14 mouse cellular contexts compared by ENCODE assay signal in the genomic region with DNA sequence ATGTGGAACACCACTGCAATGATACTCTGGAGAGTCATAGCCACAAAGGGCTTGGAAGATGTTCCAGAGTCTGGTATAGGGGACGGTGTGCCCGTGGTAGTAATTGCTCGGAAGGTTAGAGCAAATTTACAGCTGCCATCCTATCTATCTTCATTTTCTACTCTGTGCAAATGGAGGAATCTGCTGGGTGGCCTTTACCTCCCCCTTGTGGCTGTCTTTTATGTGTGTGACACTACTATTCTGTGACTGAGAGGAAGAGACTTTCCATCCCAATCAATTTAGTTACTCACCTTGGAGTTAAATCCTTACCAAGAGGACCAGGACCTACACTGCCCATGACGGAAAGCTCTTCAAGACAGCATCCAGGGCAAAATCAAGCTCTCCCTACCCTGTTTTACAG. TPM values are rescaled to one million over a fixed set of nuclear protein-coding genes. Genes with fewer than 3 reads are reported as not detected.
DNase-seq lines count a peak whose midpoint lies in the region; ATAC-seq and TF ChIP-seq lines count a peak whose summit lies in the region.
"Had no signal": no experiment of that assay in that cellular context is flagged by ENCODE, and none has a peak within 500 bp of the region (broad histone marks: within the 10 kb centered on the region; RNA-seq: fewer than 3 reads in every experiment).

No protein-coding gene starts in this region.

- no peak overlapping the region for H3K4me2 ChIP-seq in intestine, postnatal 0 days (replicated peaks; ENCODE audit: low read depth)
- H3K4me2 ChIP-seq in intestine, embryonic 15.5 days (replicated peaks): no peak overlapping the region
- no peak overlapping the region for H3K4me2 ChIP-seq in liver, embryonic 14.5 days (ENCODE audit: low read depth)
- no peak overlapping the region for H3K4me2 ChIP-seq in midbrain, embryonic 14.5 days (ENCODE audit: low read length)

- DNase-seq in thymus, adult 2 months: peak; percentile 35
- no peak for DNase-seq in thymus, adult 18-20 months
- DNase-seq in liver, embryonic 14.5 days (ENCODE audit: low read depth in 3 of 3, low spot score in 3 of 3): peak in 1 of 3 experiments; percentile 5
- DNase-seq in urinary bladder, postnatal 10 days (ENCODE audit: low spot score): no peak
- no peak for DNase-seq in gastrocnemius, postnatal 10 days
- DNase-seq in midbrain, embryonic 14.5 days: no peak
- DNase-seq: gastrocnemius, postnatal 25 days had no signal

- no peak overlapping the region for H3K27ac ChIP-seq in intestine, postnatal 0 days (ENCODE audit: low read depth, low read length)
- H3K27ac ChIP-seq in intestine, embryonic 15.5 days: no peak overlapping the region
- H3K27ac ChIP-seq in thymus, adult 2 months (ENCODE audit: control insufficient read depth, insufficient read depth, low read length): no peak overlapping the region
- H3K27ac ChIP-seq in liver, embryonic 14.5 days: no peak overlapping the region
- no peak overlapping the region for H3K27ac ChIP-seq in midbrain, embryonic 14.5 days (replicated peaks; ENCODE audit: low read depth, low read length)
- H3K27ac ChIP-seq: neural tube, embryonic 12.5 days had no signal

- TF ChIP-seq CTCF in intestine, postnatal 0 days (IDR thresholded peaks at IDR 0.05; ENCODE audit: low read depth): peak; percentile 67
- TF ChIP-seq CTCF in thymus, adult 2 months (IDR thresholded peaks at IDR 0.05; ENCODE audit: borderline replicate concordance, control insufficient read depth, extremely low read depth, insufficient read depth, low read length, poor library complexity): no peak
- TF ChIP-seq CTCF in liver, embryonic 14.5 days (IDR thresholded peaks at IDR 0.05; ENCODE audit: low read depth): peak; percentile 58

- H3K4me3 ChIP-seq in intestine, postnatal 0 days (ENCODE audit: low read depth, low read length): no peak overlapping the region
- H3K4me3 ChIP-seq in intestine, embryonic 15.5 days (replicated peaks): no peak overlapping the region
- H3K4me3 ChIP-seq in thymus, adult 2 months (ENCODE audit: control insufficient read depth, insufficient read depth, low read length): no peak overlapping the region
- no peak overlapping the region for H3K4me3 ChIP-seq in liver, embryonic 14.5 days (ENCODE audit: insufficient read depth in 1 of 2, low read depth in 2 of 2, low read length in 2 of 2)
- H3K4me3 ChIP-seq in midbrain, embryonic 14.5 days (replicated peaks; ENCODE audit: low read depth, low read length): no peak overlapping the region
- H3K4me3 ChIP-seq: neural tube, embryonic 12.5 days had no signal

- no peaks in the 10 kb centered on the region for H3K36me3 ChIP-seq in intestine, postnatal 0 days (ENCODE audit: control insufficient read depth, insufficient read depth)
- H3K36me3 ChIP-seq in intestine, embryonic 15.5 days: no peaks in the 10 kb centered on the region
- H3K36me3 ChIP-seq in thymus, adult 2 months (ENCODE audit: control insufficient read depth, insufficient read depth, low read length): peaks cover 3% of the 10 kb centered on the region; the same call in 1 of the 2 replicates
- H3K36me3 ChIP-seq in liver, embryonic 14.5 days (replicated peaks; ENCODE audit: control insufficient read depth, insufficient read depth, low read depth): no peaks in the 10 kb centered on the region; the same call in 1 of the 2 replicates
- H3K36me3 ChIP-seq in midbrain, embryonic 14.5 days (ENCODE audit: control insufficient read depth, insufficient read depth, low read length): 0 out of 2 replicates have a peak, but pooled peaks cover 3% of the 10 kb centered on the region

- H3K4me1 ChIP-seq in intestine, postnatal 0 days (replicated peaks; ENCODE audit: control insufficient read depth, insufficient read depth, low read length): 0 out of 2 replicates have a peak, but pooled peaks cover 10% of the 10 kb centered on the region
- H3K4me1 ChIP-seq in intestine, embryonic 15.5 days (replicated peaks): peaks cover 9% of the 10 kb centered on the region
- H3K4me1 ChIP-seq in thymus, adult 2 months (replicated peaks; ENCODE audit: control insufficient read depth, insufficient read depth, low read length): peaks cover 12% of the 10 kb centered on the region
- peaks cover 6 to 11% of the 10 kb centered on the region in 2 experiments for H3K4me1 ChIP-seq in liver, embryonic 14.5 days (replicated peaks; ENCODE audit: control insufficient read depth in 2 of 2, insufficient read depth in 2 of 2, low read length in 1 of 2)
- H3K4me1 ChIP-seq in midbrain, embryonic 14.5 days (ENCODE audit: control insufficient read depth, insufficient read depth, low read length): peaks cover 10% of the 10 kb centered on the region

- H3K27me3 ChIP-seq in intestine, postnatal 0 days (replicated peaks; ENCODE audit: control insufficient read depth, insufficient read depth, low read length): no peaks in the 10 kb centered on the region
- no peaks in the 10 kb centered on the region for H3K27me3 ChIP-seq in intestine, embryonic 15.5 days (replicated peaks)
- H3K27me3 ChIP-seq in thymus, adult 2 months (ENCODE audit: control insufficient read depth, insufficient read depth, low read length): no peaks in the 10 kb centered on the region
- H3K27me3 ChIP-seq in liver, embryonic 14.5 days (ENCODE audit: control insufficient read depth, insufficient read depth, low read length): no peaks in the 10 kb centered on the region
- H3K27me3 ChIP-seq in midbrain, embryonic 14.5 days (ENCODE audit: control insufficient read depth, insufficient read depth, low read length): no peaks in the 10 kb centered on the region
- H3K27me3 ChIP-seq: neural tube, embryonic 12.5 days had no signal

- H3K9me3 ChIP-seq in intestine, postnatal 0 days (ENCODE audit: control insufficient read depth): 0 out of 2 replicates have a peak, but pooled peaks cover 3% of the 10 kb centered on the region
- no peaks in the 10 kb centered on the region for H3K9me3 ChIP-seq in intestine, embryonic 15.5 days
- no peaks in the 10 kb centered on the region for H3K9me3 ChIP-seq in liver, embryonic 14.5 days (ENCODE audit: control insufficient read depth, low read length)
- H3K9me3 ChIP-seq in midbrain, embryonic 14.5 days (ENCODE audit: control insufficient read depth, low read length): peaks cover 39% of the 10 kb centered on the region

- no peak for TF ChIP-seq EP300 in liver, embryonic 14.5 days (IDR thresholded peaks at IDR 0.05; ENCODE audit: low read depth)

- no peak overlapping the region for H3K9ac ChIP-seq in intestine, postnatal 0 days (ENCODE audit: low read depth, low read length)
- no peak overlapping the region for H3K9ac ChIP-seq in intestine, embryonic 15.5 days
- H3K9ac ChIP-seq in liver, embryonic 14.5 days (replicated peaks): no peak overlapping the region
- no peak overlapping the region for H3K9ac ChIP-seq in midbrain, embryonic 14.5 days (replicated peaks; ENCODE audit: low read length)
- H3K9ac ChIP-seq: neural tube, embryonic 12.5 days had no signal

- 87% methylated on average over 4 of the region's 4 CpGs for WGBS in intestine, postnatal 0 days
- WGBS in intestine, embryonic 15.5 days: 95% methylated on average over 4 of the region's 4 CpGs
- 98% methylated on average over 4 of the region's 4 CpGs for WGBS in thymus, adult 2 months
- WGBS in liver, embryonic 14.5 days (ENCODE audit: insufficient replicate concordance): 75% methylated on average over 4 of the region's 4 CpGs
- 98% methylated on average over 4 of the region's 4 CpGs for WGBS in midbrain, embryonic 14.5 days

- ATAC-seq in intestine, postnatal 0 days: no peak
- no peak for ATAC-seq in intestine, embryonic 15.5 days
- no peak for ATAC-seq in liver, embryonic 14.5 days (ENCODE audit: insufficient read depth)
- ATAC-seq in midbrain, embryonic 14.5 days (ENCODE audit: low FRiP score, low TSS enrichment): no peak

- no peak for TF ChIP-seq POLR2A in thymus, adult 2 months (IDR thresholded peaks at IDR 0.05; ENCODE audit: control insufficient read depth, extremely low read depth, insufficient read depth, low read length, poor library complexity)

RNA-seq across cellular contexts. Expression of gene Gm10775, which starts 16.1 kb away (rescaled TPM):
- not detected in 2 replicates for polyA plus RNA-seq in intestine, postnatal 0 days (2015; fragmentation: Nextera tagmentation; extraction: Ambion mirVana)
- not detected in 2 replicates for polyA plus RNA-seq in intestine, embryonic 15.5 days (2015; fragmentation: Nextera tagmentation; extraction: Ambion mirVana)
- polyA plus RNA-seq in thymus, adult 2 months (2012; rRNA removed): not detected in 2 replicates
- not detected in 2 replicates for polyA plus RNA-seq in liver, embryonic 14.5 days (2012; rRNA removed)
- polyA plus RNA-seq in liver, embryonic 14.5 days (2014; fragmentation: Nextera tagmentation; extraction: Ambion mirVana): not detected in 2 replicates
- total RNA-seq in gastrocnemius, postnatal 10 days (2021): not detected
- 0.30 TPM in 1 of 2 replicates, not detected in the other for polyA plus RNA-seq in midbrain, embryonic 14.5 days (2014; fragmentation: Nextera tagmentation; extraction: Ambion mirVana)
- total RNA-seq: gastrocnemius, postnatal 25 days had no signal
- polyA plus RNA-seq: heart, embryonic 16.5 days; limb, embryonic 11.5 days; neural tube, embryonic 12.5 days; stomach, embryonic 14.5 days had no signal

RNA-seq across cellular contexts. Expression of gene Zfp369, which starts 35.3 kb away (rescaled TPM):
- 5.4 and 5.6 TPM in 2 replicates for polyA plus RNA-seq in intestine, postnatal 0 days (2015; fragmentation: Nextera tagmentation; extraction: Ambion mirVana)
- polyA plus RNA-seq in intestine, embryonic 15.5 days (2015; fragmentation: Nextera tagmentation; extraction: Ambion mirVana): 8.1 and 9.4 TPM in 2 replicates
- 43.9 and 52.8 TPM in 2 replicates for polyA plus RNA-seq in thymus, adult 2 months (2012; rRNA removed)
- polyA plus RNA-seq in liver, embryonic 14.5 days (2012; rRNA removed): 6.8 and 8.9 TPM in 2 replicates
- polyA plus RNA-seq in liver, embryonic 14.5 days (2014; fragmentation: Nextera tagmentation; extraction: Ambion mirVana): 4.3 and 4.5 TPM in 2 replicates
- 10 to 100 TPM in 1 of 2 experiments, 1 to 10 TPM in 1; 9.2 to 12.7 TPM for total RNA-seq in gastrocnemius, postnatal 10 days (2021)
- polyA plus RNA-seq in midbrain, embryonic 14.5 days (2014; fragmentation: Nextera tagmentation; extraction: Ambion mirVana): 25.7 and 27.3 TPM in 2 replicates

RNA-seq across cellular contexts. Expression of gene Nlrp4f, which starts 37.5 kb away (rescaled TPM):
- polyA plus RNA-seq in intestine, postnatal 0 days (2015; fragmentation: Nextera tagmentation; extraction: Ambion mirVana): not detected in 2 replicates
- 0.19 TPM in 1 of 2 replicates, not detected in the other for polyA plus RNA-seq in intestine, embryonic 15.5 days (2015; fragmentation: Nextera tagmentation; extraction: Ambion mirVana)
- 0.04 TPM in 1 of 2 replicates, not detected in the other for polyA plus RNA-seq in thymus, adult 2 months (2012; rRNA removed)
- not detected in 2 replicates for polyA plus RNA-seq in liver, embryonic 14.5 days (2012; rRNA removed)
- polyA plus RNA-seq in liver, embryonic 14.5 days (2014; fragmentation: Nextera tagmentation; extraction: Ambion mirVana): 0.17 TPM in 1 of 2 replicates, not detected in the other
- not detected for total RNA-seq in gastrocnemius, postnatal 10 days (2021)
- polyA plus RNA-seq in midbrain, embryonic 14.5 days (2014; fragmentation: Nextera tagmentation; extraction: Ambion mirVana): 0.08 TPM in 1 of 2 replicates, not detected in the other
- total RNA-seq: gastrocnemius, postnatal 25 days had no signal
- polyA plus RNA-seq: heart, embryonic 16.5 days; intestine, embryonic 14.5 days; stomach, embryonic 14.5 days had no signal
